Mouse (Mus musculus) neural tube, embryonic 14.5 days (tissue): Measurements from ENCODE around the gene Ppib. TPM values are rescaled to one million over a fixed set of nuclear protein-coding genes. Genes with fewer than 3 reads are reported as not detected.

Source experiments
- ATAC-seq: fragments of 200-750 bp; cut with Nextera tagmentation; 2 replicates; pipeline ENCODE4 v1.8.0; 2017; ENCODE audit warnings: low read depth, mild to moderate bottlenecking, moderate TSS enrichment, moderate library complexity
- H3K27ac ChIP-seq: fragments of 300-500 bp; sonication (generic); 2 replicates; pipeline ENCODE4 v1.5.1; 2014; ENCODE audit warnings: low read depth, mild to moderate bottlenecking, control low read depth, low read length, moderate library complexity, mixed read lengths
- H3K27me3 ChIP-seq: fragments of 300-500 bp; sonication (generic); 2 replicates; pipeline ENCODE4 v1.6.1; 2014; ENCODE audit warnings: low read length; ENCODE audit not compliant: control insufficient read depth, insufficient read depth
- H3K36me3 ChIP-seq: fragments of 300-500 bp; sonication (generic); 2 replicates; pipeline ENCODE4 v1.6.1; 2014; ENCODE audit warnings: low read length, mixed read lengths; ENCODE audit not compliant: control insufficient read depth, insufficient read depth
- H3K4me1 ChIP-seq: fragments of 300-500 bp; sonication (generic); 2 replicates; pipeline ENCODE4 v1.6.1; 2014; ENCODE audit warnings: low read length; ENCODE audit not compliant: control insufficient read depth, insufficient read depth
- H3K4me2 ChIP-seq: fragments of 300-500 bp; sonication (generic); 2 replicates; pipeline ENCODE4 v1.6.1; 2014; ENCODE audit warnings: mild to moderate bottlenecking, low read depth, low read length, control low read depth
- H3K4me3 ChIP-seq: fragments of 300-500 bp; sonication (generic); 2 replicates; pipeline ENCODE4 v1.5.1; 2014; ENCODE audit warnings: low read depth, low read length, control low read depth, mixed read lengths
- H3K9ac ChIP-seq: fragments of 300-500 bp; sonication (generic); replicated peaks from 2 replicates; pipeline ENCODE4 v1.6.1; 2014; ENCODE audit warnings: low read depth, mild to moderate bottlenecking, control low read depth, low read length, mixed read lengths
- H3K9me3 ChIP-seq: fragments of 300-500 bp; sonication (generic); 2 replicates; pipeline ENCODE4 v1.6.1; 2016; ENCODE audit warnings: low read length; ENCODE audit not compliant: control insufficient read depth
- WGBS: fragments of 180-500 bp; shearing (Covaris S2); extraction: QIAGEN DNeasy Blood & Tissue Kit; methylation state at CpG from one replicate; pipeline ENCODE4 v1.1.7; 2014; 5-methylcytosine and 5-hydroxymethylcytosine counted together
- polyA plus RNA-seq: library from polyadenylated mRNA; unstranded; fragments of >200 nt; fragmentation: Nextera tagmentation; extraction: Ambion mirVana; gene quantifications from 2 replicates; pipeline ENCODE4 v1.2.1, GENCODE M21; 2014

Ppib gene
- polyA plus RNA-seq, 1 experiment from 2014 or later, result 317 TPM

- Histone ChIP-seq H3K36me3 (peaks cover 38% of the 10 kb centered on the region), H3K4me3 (no peak overlapping the region), H3K9ac (no peak overlapping the region), H3K27ac (no peak overlapping the region), H3K27me3 (0 out of 2 replicates have a peak, but pooled peaks cover 3% of the 10 kb centered on the region), H3K4me1 (no peaks in the 10 kb centered on the region; the same call in 1 of the 2 replicates), H3K9me3 (no peaks in the 10 kb centered on the region), H3K4me2 (no peak overlapping the region)
- no peak for ATAC-seq
- 19% methylated on average over 5 of the region's 5 CpGs for WGBS
Observed at GRCm38 (mm10) chr9:66067542-66067941, 7.5 kb downstream of the Ppib start.

DNA sequence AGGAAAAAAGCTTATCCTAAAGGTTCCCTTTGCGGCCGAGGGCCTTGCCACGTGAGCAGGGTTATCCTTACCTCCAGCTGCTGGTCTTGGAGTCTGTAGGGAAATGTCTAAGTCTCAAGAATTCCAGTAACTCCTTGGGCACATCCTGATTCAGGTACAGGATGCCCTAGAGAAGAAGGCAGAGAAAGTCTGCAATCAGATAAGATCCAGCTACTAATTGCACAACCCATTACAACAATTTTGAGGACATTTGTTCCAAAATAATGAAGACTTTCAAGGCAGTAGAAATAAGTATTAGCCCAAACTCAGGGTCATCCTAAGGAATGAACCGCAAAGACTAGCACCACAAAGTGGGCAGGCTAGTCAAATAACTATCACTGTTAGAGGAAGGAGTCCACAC is 8.0 kb downstream of the Ppib start:
- H3K4me2 ChIP-seq, result no peak overlapping the region
- H3K9ac ChIP-seq, result no peak overlapping the region
- no peak for ATAC-seq
- H3K27me3 ChIP-seq, result 0 out of 2 replicates have a peak, but pooled peaks cover 3% of the 10 kb centered on the region
- no peaks in the 10 kb centered on the region for H3K9me3 ChIP-seq
- WGBS, result 68% methylated on average over 4 of the region's 4 CpGs
- H3K4me3 ChIP-seq, result no peak overlapping the region
- no peaks in the 10 kb centered on the region; the same call in 1 of the 2 replicates for H3K4me1 ChIP-seq
- peaks cover 33% of the 10 kb centered on the region for H3K36me3 ChIP-seq
- no peak overlapping the region for H3K27ac ChIP-seq

DNA sequence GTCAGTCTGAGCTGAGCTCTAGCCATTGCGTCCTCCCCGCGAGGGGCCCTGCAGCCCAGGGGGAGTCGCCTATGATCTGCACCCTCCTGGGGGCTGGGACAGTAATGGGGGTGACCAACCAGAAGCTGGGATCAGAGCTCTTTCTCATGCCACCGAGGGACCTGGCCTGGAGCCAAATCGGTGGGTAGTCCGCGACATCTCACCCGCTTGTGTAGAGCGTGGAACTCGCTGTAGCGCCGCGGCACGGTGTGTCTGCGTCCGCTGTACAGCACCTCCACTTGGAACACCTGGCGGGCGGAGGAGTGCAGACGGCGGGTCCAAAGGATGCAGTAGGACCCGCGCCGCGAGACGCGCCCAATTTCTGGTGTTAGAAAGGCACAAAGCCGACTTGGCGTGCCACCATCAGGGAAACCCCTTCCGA is 9.0 kb downstream of the Ppib start:
- Histone ChIP-seq H3K4me2 (peak overlapping the region; percentile 94), H3K27ac (no peak overlapping the region), H3K4me3 (peak overlapping the region; percentile 48), H3K9me3 (no peaks in the 10 kb centered on the region), H3K27me3 (0 out of 2 replicates have a peak, but pooled peaks cover 3% of the 10 kb centered on the region), H3K4me1 (no peaks in the 10 kb centered on the region; the same call in 1 of the 2 replicates), H3K36me3 (peaks cover 24% of the 10 kb centered on the region), H3K9ac (peak overlapping the region; percentile 55)
- peak; percentile 55 for ATAC-seq
- under 1% methylated on average over 30 of the region's 30 CpGs for WGBS

- peak within 1 kb of the TSS; percentile 94 for H3K4me2 ChIP-seq
- H3K9ac ChIP-seq, result peak within 1 kb of the TSS; percentile 55
- peak; percentile 84; the same call in 1 of the 2 replicates for ATAC-seq
- no peaks in the 10 kb centered on the region; the same call in 1 of the 2 replicates for H3K4me1 ChIP-seq
- H3K27ac ChIP-seq, result no peak within 1 kb of the TSS
- peak within 1 kb of the TSS; percentile 48 for H3K4me3 ChIP-seq
- no peaks in the 10 kb centered on the region for H3K9me3 ChIP-seq
- peaks cover 18% of the 10 kb centered on the region for H3K36me3 ChIP-seq
- WGBS, result under 1% methylated on average over 22 of the region's 22 CpGs
- H3K27me3 ChIP-seq, result 0 out of 2 replicates have a peak, but pooled peaks cover 3% of the 10 kb centered on the region
Observed at GRCm38 (mm10) chr9:66069583-66069982, 9.6 kb downstream of the Ppib start, which contains the start of gene Snx22. Gene Snx22 (minus strand): TSS chr9:66069719.

DNA sequence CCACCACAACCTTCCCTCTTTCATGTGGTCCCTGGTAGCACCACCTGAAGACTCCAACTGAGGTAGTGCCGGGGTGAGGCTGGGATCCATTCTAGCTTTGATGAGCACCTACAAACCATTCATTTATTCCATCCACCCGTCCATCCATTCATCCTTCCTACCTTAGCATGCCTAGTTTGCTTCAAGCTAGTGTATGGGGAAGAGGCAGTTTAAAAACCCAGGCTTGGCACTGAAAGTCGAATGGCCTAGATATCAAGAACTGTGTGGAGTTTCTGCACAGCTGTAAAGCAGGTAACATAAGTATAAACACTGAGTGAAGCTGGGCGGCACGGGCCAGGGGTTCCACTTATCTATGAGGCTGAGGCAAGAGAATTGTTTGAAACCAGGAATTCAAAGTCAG is 10.1 kb downstream of the Ppib start:
- no peak overlapping the region for H3K4me2 ChIP-seq
- no peak for ATAC-seq
- 92% methylated on average over 5 of the region's 5 CpGs for WGBS

DNA sequence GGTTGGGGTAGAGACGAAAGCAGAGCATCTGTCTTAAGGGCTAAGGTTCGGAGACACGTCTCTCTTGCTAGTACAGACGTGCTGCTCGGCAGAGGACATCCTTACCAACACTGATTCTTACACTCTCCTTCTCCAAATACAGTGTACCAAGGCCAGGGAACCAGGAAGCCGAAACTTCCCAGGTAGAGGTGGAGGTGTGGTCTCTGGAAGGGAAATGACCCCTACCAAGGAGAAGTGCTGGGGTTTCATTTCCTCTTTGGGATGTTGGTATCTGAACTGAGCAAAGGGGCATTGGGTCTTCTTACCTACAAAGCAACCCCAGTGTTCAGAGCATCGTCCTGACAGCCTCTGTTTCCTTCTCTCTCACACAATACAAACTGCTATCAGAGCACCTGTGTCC is 12.7 kb downstream of the Ppib start:
- Histone ChIP-seq H3K27me3 (0 out of 2 replicates have a peak, but pooled peaks cover 3% of the 10 kb centered on the region), H3K9me3 (no peaks in the 10 kb centered on the region), H3K4me1 (no peaks in the 10 kb centered on the region; the same call in 1 of the 2 replicates), H3K27ac (no peak overlapping the region), H3K9ac (no peak overlapping the region), H3K36me3 (no peaks in the 10 kb centered on the region), H3K4me3 (no peak overlapping the region), H3K4me2 (no peak overlapping the region)
- WGBS, result 93% methylated on average over 7 of the region's 7 CpGs
- ATAC-seq, result no peak

More for the DNA sequence above, 10.1 kb downstream of the Ppib start:
- Histone ChIP-seq H3K27me3 (0 out of 2 replicates have a peak, but pooled peaks cover 3% of the 10 kb centered on the region), H3K27ac (no peak overlapping the region), H3K9me3 (no peaks in the 10 kb centered on the region), H3K4me3 (no peak overlapping the region), H3K9ac (no peak overlapping the region), H3K4me1 (no peaks in the 10 kb centered on the region; the same call in 1 of the 2 replicates), H3K36me3 (peaks cover 17% of the 10 kb centered on the region)

- 72% methylated on average over 3 of the region's 3 CpGs for WGBS
- Histone ChIP-seq H3K4me1 (0 out of 2 replicates have a peak, but pooled peaks cover 3% of the 10 kb centered on the region), H3K4me3 (no peak overlapping the region), H3K9ac (no peak overlapping the region; the same call in 1 of the 2 replicates), H3K27me3 (no peaks in the 10 kb centered on the region), H3K9me3 (no peaks in the 10 kb centered on the region), H3K27ac (no peak overlapping the region), H3K4me2 (peak overlapping the region; percentile 18; the same call in 1 of the 2 replicates), H3K36me3 (no peaks in the 10 kb centered on the region)
- ATAC-seq, result no peak
Observed at GRCm38 (mm10) chr9:66078072-66078471, 18.1 kb downstream of the Ppib start.

DNA sequence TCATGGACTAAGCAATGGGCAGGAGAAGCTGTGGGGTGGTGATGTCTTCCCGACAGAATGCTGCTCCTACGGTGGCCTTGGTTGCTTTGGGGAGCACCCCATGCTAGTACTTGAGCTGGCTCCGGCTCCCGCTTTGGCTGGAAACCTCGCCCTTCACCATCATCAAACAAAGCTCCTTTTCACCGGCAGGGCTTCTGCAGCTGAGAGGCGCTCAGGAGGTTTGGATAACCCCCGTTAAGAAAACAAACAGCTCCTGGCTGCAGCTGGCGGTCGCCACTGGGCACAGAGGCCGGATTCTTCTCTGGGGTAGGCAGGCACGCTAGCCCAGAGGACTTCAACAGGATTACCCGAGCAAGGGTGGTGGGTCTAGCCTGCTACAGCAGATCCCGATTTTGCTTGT is 18.5 kb downstream of the Ppib start:
- WGBS, result 15% methylated on average over 14 of the region's 14 CpGs
- no peak overlapping the region; the same call in 1 of the 2 replicates for H3K9ac ChIP-seq

GRCm38 (mm10) chr9:66080804-66081459 is 20.9 kb downstream of the Ppib start:
- no peak for ATAC-seq
- Histone ChIP-seq H3K36me3 (no peaks in the 10 kb centered on the region; the same call in 1 of the 2 replicates), H3K27me3 (no peaks in the 10 kb centered on the region), H3K9ac (no peak overlapping the region), H3K4me2 (no peak overlapping the region), H3K9me3 (no peaks in the 10 kb centered on the region), H3K4me1 (0 out of 2 replicates have a peak, but pooled peaks cover 3% of the 10 kb centered on the region), H3K27ac (no peak overlapping the region), H3K4me3 (no peak overlapping the region)
- WGBS, result 58% methylated on average over 3 of the region's 3 CpGs

More for the DNA sequence above, 18.5 kb downstream of the Ppib start:
- Histone ChIP-seq H3K27me3 (no peaks in the 10 kb centered on the region), H3K9me3 (no peaks in the 10 kb centered on the region), H3K4me3 (no peak overlapping the region), H3K27ac (no peak overlapping the region), H3K4me1 (0 out of 2 replicates have a peak, but pooled peaks cover 3% of the 10 kb centered on the region), H3K4me2 (peak overlapping the region; percentile 18; the same call in 1 of the 2 replicates), H3K36me3 (no peaks in the 10 kb centered on the region)
- ATAC-seq, result peak; percentile 51; the same call in 1 of the 2 replicates
